ENCODE assay signal across 13 mouse cellular contexts in the genomic region with DNA sequence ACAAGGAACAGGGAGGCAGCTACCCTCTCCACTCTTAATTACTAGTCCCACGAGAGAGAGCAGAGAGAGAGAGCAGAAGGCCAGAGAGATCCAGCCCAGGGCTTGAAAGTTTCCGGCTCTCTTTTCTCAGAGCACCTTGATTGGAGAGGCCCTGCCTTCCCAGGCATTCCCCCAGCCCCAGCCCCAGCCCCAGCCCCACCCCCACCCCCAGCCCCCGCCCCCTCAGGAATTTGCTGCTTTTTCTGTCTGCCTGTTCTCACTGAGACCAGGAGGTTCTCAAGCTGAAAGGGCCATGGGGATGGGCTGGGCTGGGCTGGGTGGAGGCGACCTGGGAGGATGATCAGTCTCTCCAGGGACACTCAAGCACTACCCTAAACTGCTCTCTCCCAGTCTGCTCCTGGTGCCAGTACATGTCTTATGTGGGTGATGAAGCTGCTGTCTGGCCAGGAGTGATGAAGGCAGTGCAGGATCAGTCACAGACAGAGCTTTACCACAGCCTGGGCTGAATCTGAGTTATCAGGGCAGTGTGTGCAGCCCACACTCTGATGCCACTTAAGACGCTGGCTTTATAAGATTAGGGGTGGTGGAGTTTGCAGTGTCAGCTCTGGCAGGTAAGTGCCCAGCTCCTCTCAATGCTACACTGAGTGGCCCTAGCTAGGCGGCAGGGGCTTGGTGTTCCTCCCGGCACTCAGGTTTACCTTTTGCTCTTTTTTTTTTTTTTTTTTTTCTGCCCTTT. TPM values are rescaled to one million over a fixed set of nuclear protein-coding genes. Genes with fewer than 3 reads are reported as not detected.
DNase-seq lines count a peak whose midpoint lies in the region; ATAC-seq and TF ChIP-seq lines count a peak whose summit lies in the region.
"Had no signal": no experiment of that assay in that cellular context is flagged by ENCODE, and none has a peak within 500 bp of the region (broad histone marks: within the 10 kb centered on the region; RNA-seq: fewer than 3 reads in every experiment).

No protein-coding gene starts in this region.

- H3K36me3 ChIP-seq in liver, embryonic 12.5 days, result peaks cover 34% of the 10 kb centered on the region
- peaks cover 9% of the 10 kb centered on the region for H3K36me3 ChIP-seq in liver, postnatal 0 days (replicated peaks; ENCODE audit: insufficient read depth, low read length)
- peaks cover 6% of the 10 kb centered on the region; the same call in 1 of the 2 replicates for H3K36me3 ChIP-seq in embryonic facial prominence, embryonic 11.5 days (replicated peaks; ENCODE audit: control insufficient read depth, insufficient read depth, low read depth, low read length)

- H3K9ac ChIP-seq in liver, embryonic 12.5 days, result no peak overlapping the region
- H3K9ac ChIP-seq in liver, postnatal 0 days (replicated peaks), result no peak overlapping the region
- peak overlapping the region; percentile 32; the same call in 1 of the 2 replicates for H3K9ac ChIP-seq in embryonic facial prominence, embryonic 11.5 days (replicated peaks; ENCODE audit: low read length)

- TF ChIP-seq EP300 in liver, postnatal 0 days (IDR thresholded peaks at IDR 0.05; ENCODE audit: low read depth), result no peak

- H3K9me3 ChIP-seq in liver, embryonic 12.5 days (replicated peaks), result no peaks in the 10 kb centered on the region
- no peaks in the 10 kb centered on the region for H3K9me3 ChIP-seq in liver, postnatal 0 days (ENCODE audit: low read length)
- H3K9me3 ChIP-seq in embryonic facial prominence, embryonic 11.5 days (replicated peaks; ENCODE audit: control insufficient read depth, low read length), result no peaks in the 10 kb centered on the region

- peaks cover 41% of the 10 kb centered on the region for H3K4me1 ChIP-seq in liver, embryonic 12.5 days
- peaks cover 11% of the 10 kb centered on the region for H3K4me1 ChIP-seq in liver, postnatal 0 days (ENCODE audit: insufficient read depth)
- H3K4me1 ChIP-seq in embryonic facial prominence, embryonic 11.5 days (ENCODE audit: control insufficient read depth, insufficient read depth, low read length), result peaks cover 20% of the 10 kb centered on the region

- no peak overlapping the region for H3K27ac ChIP-seq in liver, embryonic 12.5 days
- H3K27ac ChIP-seq in liver, postnatal 0 days (ENCODE audit: low read depth), result no peak overlapping the region
- H3K27ac ChIP-seq in embryonic facial prominence, embryonic 11.5 days (replicated peaks; ENCODE audit: low read depth, low read length), result no peak overlapping the region

- H3K27me3 ChIP-seq in liver, embryonic 12.5 days (replicated peaks), result peaks cover 43% of the 10 kb centered on the region
- H3K27me3 ChIP-seq in liver, postnatal 0 days (ENCODE audit: insufficient read depth, low read length), result peaks cover 17% of the 10 kb centered on the region
- peaks cover 5% of the 10 kb centered on the region; the same call in 1 of the 2 replicates for H3K27me3 ChIP-seq in embryonic facial prominence, embryonic 11.5 days (ENCODE audit: control insufficient read depth, insufficient read depth, low read length)
- H3K27me3 ChIP-seq: Patski had no signal

- H3K4me3 ChIP-seq in liver, embryonic 12.5 days, result no peak overlapping the region
- no peak overlapping the region for H3K4me3 ChIP-seq in liver, postnatal 0 days (ENCODE audit: low read depth, low read length)
- no peak overlapping the region for H3K4me3 ChIP-seq in embryonic facial prominence, embryonic 11.5 days (ENCODE audit: low read depth, low read length)

- H3K4me2 ChIP-seq in liver, embryonic 12.5 days, result no peak overlapping the region
- H3K4me2 ChIP-seq in liver, postnatal 0 days (ENCODE audit: low read depth, low read length), result no peak overlapping the region
- peak overlapping the region; percentile 13; the same call in 1 of the 2 replicates for H3K4me2 ChIP-seq in embryonic facial prominence, embryonic 11.5 days (ENCODE audit: low read depth, low read length)

- peak; percentile 45 for DNase-seq in embryo, embryonic 9.5 days (ENCODE audit: extremely low spot score)
- DNase-seq in embryo, embryonic 10 days (ENCODE audit: low spot score), result no peak
- no peak for DNase-seq in liver, postnatal 0 days
- peak; percentile 61 for DNase-seq in embryonic facial prominence, embryonic 11.5 days (ENCODE audit: low spot score)
- DNase-seq in lung, postnatal 36 days, result peak; percentile 49
- no peak for DNase-seq in thymus, postnatal 36 days
- no peak for DNase-seq in urinary bladder, adult 2 months (ENCODE audit: low spot score)
- DNase-seq: adrenal gland, postnatal 36 days; cerebellum, adult 8-10 months; kidney, adult 11 months; thymus, postnatal 25 days had no signal

- no peak for TF ChIP-seq CTCF in liver, postnatal 0 days (IDR thresholded peaks at IDR 0.05; ENCODE audit: low read depth)

- 42% methylated on average over 7 of the region's 7 CpGs for WGBS in liver, embryonic 12.5 days (ENCODE audit: insufficient replicate concordance)
- 66% methylated on average over 6 of the region's 7 CpGs for WGBS in liver, postnatal 0 days (ENCODE audit: insufficient replicate concordance)
- 15% methylated on average over 6 of the region's 7 CpGs for WGBS in embryonic facial prominence, embryonic 11.5 days

- ATAC-seq in liver, embryonic 12.5 days, result 0 out of 2 replicates have a peak, but pooled peaks have one; percentile 6
- no peak for ATAC-seq in liver, postnatal 0 days
- ATAC-seq in embryonic facial prominence, embryonic 11.5 days (replicated peaks; ENCODE audit: insufficient number of reproducible peaks, low FRiP score, low TSS enrichment, low read depth), result 0 out of 2 replicates have a peak, but pooled peaks have one; percentile 36
- ATAC-seq: Patski had no signal

RNA-seq across cellular contexts. Expression of gene Agap3, which starts 21.1 kb away (rescaled TPM):
- 25.5 and 26.5 TPM in 2 replicates for polyA plus RNA-seq in liver, embryonic 12.5 days (2016; fragmentation: Nextera tagmentation; extraction: Ambion mirVana)
- 8.3 and 9.1 TPM in 2 replicates for polyA plus RNA-seq in liver, postnatal 0 days (2015; fragmentation: Nextera tagmentation; extraction: Ambion mirVana)
- polyA plus RNA-seq in embryonic facial prominence, embryonic 11.5 days (2014; fragmentation: Nextera tagmentation; extraction: Ambion mirVana), result 40.0 and 45.1 TPM in 2 replicates
- polyA plus RNA-seq in urinary bladder, adult 2 months (2012; rRNA removed), result 55.8 and 73.8 TPM in 2 replicates

RNA-seq across cellular contexts. Expression of gene Tmub1, which starts 25.4 kb away (rescaled TPM):
- polyA plus RNA-seq in liver, embryonic 12.5 days (2016; fragmentation: Nextera tagmentation; extraction: Ambion mirVana), result 6.7 and 7.2 TPM in 2 replicates
- polyA plus RNA-seq in liver, postnatal 0 days (2015; fragmentation: Nextera tagmentation; extraction: Ambion mirVana), result 5.2 and 5.5 TPM in 2 replicates
- polyA plus RNA-seq in embryonic facial prominence, embryonic 11.5 days (2014; fragmentation: Nextera tagmentation; extraction: Ambion mirVana), result 20.2 and 24.7 TPM in 2 replicates
- polyA plus RNA-seq in urinary bladder, adult 2 months (2012; rRNA removed), result 24.5 TPM in 2 replicates

RNA-seq across cellular contexts. Expression of gene Fastk, which starts 28.0 kb away (rescaled TPM):
- 72.4 and 78.0 TPM in 2 replicates for polyA plus RNA-seq in liver, embryonic 12.5 days (2016; fragmentation: Nextera tagmentation; extraction: Ambion mirVana)
- 40.6 and 46.9 TPM in 2 replicates for polyA plus RNA-seq in liver, postnatal 0 days (2015; fragmentation: Nextera tagmentation; extraction: Ambion mirVana)
- polyA plus RNA-seq in embryonic facial prominence, embryonic 11.5 days (2014; fragmentation: Nextera tagmentation; extraction: Ambion mirVana), result 77.8 and 88.2 TPM in 2 replicates
- polyA plus RNA-seq in urinary bladder, adult 2 months (2012; rRNA removed), result 134 and 154 TPM in 2 replicates

RNA-seq across cellular contexts. Expression of gene Slc4a2, which starts 49.4 kb away (rescaled TPM):
- polyA plus RNA-seq in liver, embryonic 12.5 days (2016; fragmentation: Nextera tagmentation; extraction: Ambion mirVana), result 16.2 and 16.6 TPM in 2 replicates
- 7.5 and 8.3 TPM in 2 replicates for polyA plus RNA-seq in liver, postnatal 0 days (2015; fragmentation: Nextera tagmentation; extraction: Ambion mirVana)
- 16.5 and 20.6 TPM in 2 replicates for polyA plus RNA-seq in embryonic facial prominence, embryonic 11.5 days (2014; fragmentation: Nextera tagmentation; extraction: Ambion mirVana)
- polyA plus RNA-seq in urinary bladder, adult 2 months (2012; rRNA removed), result 61.6 and 63.0 TPM in 2 replicates

RNA-seq across cellular contexts. Expression of gene Cdk5, which starts 49.7 kb away (rescaled TPM):
- 13.0 and 14.1 TPM in 2 replicates for polyA plus RNA-seq in liver, embryonic 12.5 days (2016; fragmentation: Nextera tagmentation; extraction: Ambion mirVana)
- 11.5 and 13.1 TPM in 2 replicates for polyA plus RNA-seq in liver, postnatal 0 days (2015; fragmentation: Nextera tagmentation; extraction: Ambion mirVana)
- 49.9 and 50.8 TPM in 2 replicates for polyA plus RNA-seq in embryonic facial prominence, embryonic 11.5 days (2014; fragmentation: Nextera tagmentation; extraction: Ambion mirVana)
- polyA plus RNA-seq in urinary bladder, adult 2 months (2012; rRNA removed), result 61.4 and 77.8 TPM in 2 replicates

Comparison
In these comparisons a context has a peak if more than half of its experiments do, and no peak if none do; other contexts are left out.
1. DNase-seq: peak in embryo, embryonic 9.5 days (single experiment), embryonic facial prominence, embryonic 11.5 days (single experiment) and lung, postnatal 36 days (single experiment); none in embryo, embryonic 10 days (single experiment), liver, postnatal 0 days (single experiment), thymus, postnatal 36 days (0 of 2) and urinary bladder, adult 2 months (single experiment).